Mouse (Mus musculus) bone marrow, adult 2 months (tissue): ENCODE measurements at regions not wholly inside any gene's neighbourhood (a gene's known extent, or its start where the extent isn't known, plus 50 kb on each side); places are given as distances from the start of the nearest gene placed in this dataset.

ENCODE experiments used
- CTCF ChIP-seq: fragments of 200-500 bp; IDR thresholded peaks from 2 replicates; pipeline ENCODE4 v1.5.1; 2011; ENCODE audit warnings: low read length, control low read depth; ENCODE audit not compliant: control insufficient read depth, insufficient read depth
- POLR2A ChIP-seq: fragments of 200-500 bp; IDR thresholded peaks from 2 replicates; pipeline ENCODE4 v1.6.1; 2011; ENCODE audit warnings: low read depth, mild to moderate bottlenecking, control low read depth, low read length, borderline replicate concordance; ENCODE audit not compliant: control insufficient read depth

DNA sequence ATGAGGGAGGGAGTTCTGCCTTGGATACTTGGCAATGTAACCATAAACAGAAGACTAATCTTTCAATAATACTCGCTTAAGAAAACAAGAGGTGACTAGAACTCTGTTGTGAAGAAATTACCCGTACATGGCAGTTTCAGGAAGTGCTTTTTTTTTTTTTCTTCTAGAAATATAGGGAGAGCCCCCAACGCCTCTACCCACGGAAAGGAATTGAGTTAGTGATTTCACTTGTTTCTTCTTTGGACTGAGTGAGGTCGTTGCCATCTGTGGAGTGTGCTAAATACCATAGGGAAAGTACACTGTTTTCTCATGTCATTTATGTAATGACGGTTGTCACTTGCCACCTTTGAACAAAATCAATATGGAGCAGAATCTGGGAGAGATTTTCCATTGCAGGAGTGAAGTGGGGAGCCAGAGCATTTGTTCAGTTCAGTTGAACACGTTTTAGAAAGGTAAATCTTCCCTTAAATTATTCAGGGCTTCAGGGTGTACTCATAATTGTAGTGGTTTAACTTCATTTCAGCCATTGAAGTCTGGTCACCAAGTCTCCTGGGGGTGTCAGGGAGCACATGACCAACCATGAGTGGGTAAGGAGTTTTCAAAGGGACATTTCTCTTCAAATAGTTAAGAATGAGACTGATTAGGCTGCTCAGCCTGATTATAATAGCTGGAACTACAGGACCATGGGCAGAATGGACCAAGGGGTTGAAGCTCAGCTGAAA is 266.3 kb upstream of the 2610301B20Rik start:
- no peak for TF ChIP-seq CTCF
- TF ChIP-seq POLR2A: no peak
